Mouse (Mus musculus): ENCODE data around the gene Gm9913. TPM values are rescaled to one million over a fixed set of nuclear protein-coding genes. Genes with fewer than 3 reads are reported as not detected.

Gene Gm9913
- total and polyA plus RNA-seq, 3 experiments, result 0.21 to 0.29 (median 0.23) TPM

- 54% methylated on average over 4 of the region's 4 CpGs for WGBS
- Histone ChIP-seq H3K4me1 (ENCODE audit: control insufficient read depth, insufficient read depth, low read length) (peaks cover 29% of the 10 kb centered on the region), H3K9ac (ENCODE audit: low read depth, low read length) (no peak overlapping the region), H3K79me2 (replicated peaks; ENCODE audit: control insufficient read depth, insufficient read depth, low read length) (no peaks in the 10 kb centered on the region), H3K27me3 (ENCODE audit: control insufficient read depth, insufficient read depth, low read length) (no peaks in the 10 kb centered on the region), H3K4me3 (no peak overlapping the region), H3K36me3 (ENCODE audit: control insufficient read depth, insufficient read depth, low read length) (peaks cover 36% of the 10 kb centered on the region), H3K27ac (peak overlapping the region; percentile 89)
- intact Hi-C loops (cut with DNase I), result loop anchor here (2.0 kb wide), 1 partner anchor 33 kb away; the partner anchor contains the start of gene Gm9913
- DNase-seq, result no peak
- no peak for TF ChIP-seq EP300 (IDR thresholded peaks at IDR 0.05; ENCODE audit: insufficient read depth, low read depth, low read length)
- no peak for TF ChIP-seq CTCF (IDR thresholded peaks at IDR 0.05)
- no peak for TF ChIP-seq POLR2A (IDR thresholded peaks at IDR 0.05; ENCODE audit: insufficient read depth, low read depth, low read length)
These were observed 33.2 kb upstream of the Gm9913 start for GRCm38 (mm10) chr2:125471721-125472120.

GRCm38 (mm10) chr2:125473228-125473627 is 31.7 kb upstream of the Gm9913 start:
- DNase-seq, result no peak
- no peaks in the 10 kb centered on the region for H3K27me3 ChIP-seq (ENCODE audit: control insufficient read depth, insufficient read depth, low read length)
- 28% methylated on average over 2 of the region's 2 CpGs for WGBS
- no peak overlapping the region for H3K4me3 ChIP-seq
- H3K79me2 ChIP-seq (replicated peaks; ENCODE audit: control insufficient read depth, insufficient read depth, low read length), result no peaks in the 10 kb centered on the region
- TF ChIP-seq EP300 (IDR thresholded peaks at IDR 0.05; ENCODE audit: insufficient read depth, low read depth, low read length) (no peak), CTCF (IDR thresholded peaks at IDR 0.05) (no peak), POLR2A (IDR thresholded peaks at IDR 0.05; ENCODE audit: insufficient read depth, low read depth, low read length) (no peak)
- no peak overlapping the region for H3K9ac ChIP-seq (ENCODE audit: low read depth, low read length)
- H3K36me3 ChIP-seq (ENCODE audit: control insufficient read depth, insufficient read depth, low read length), result peaks cover 40% of the 10 kb centered on the region
- intact Hi-C loops (cut with DNase I), result no loop called here
- H3K27ac ChIP-seq, result peak overlapping the region; percentile 39
- H3K4me1 ChIP-seq (ENCODE audit: control insufficient read depth, insufficient read depth, low read length), result peaks cover 29% of the 10 kb centered on the region

- TF ChIP-seq CTCF (IDR thresholded peaks at IDR 0.05) (no peak), EP300 (IDR thresholded peaks at IDR 0.05; ENCODE audit: insufficient read depth, low read depth, low read length) (no peak), POLR2A (IDR thresholded peaks at IDR 0.05; ENCODE audit: insufficient read depth, low read depth, low read length) (no peak)
- H3K27me3 ChIP-seq (ENCODE audit: control insufficient read depth, insufficient read depth, low read length), result no peaks in the 10 kb centered on the region
- H3K4me3 ChIP-seq, result no peak overlapping the region
- peak overlapping the region; percentile 36 for H3K27ac ChIP-seq
- intact Hi-C loops (cut with DNase I), result no loop called here
- no peak overlapping the region for H3K9ac ChIP-seq (ENCODE audit: low read depth, low read length)
- WGBS, result 39% methylated on average over 5 of the region's 5 CpGs
- no peaks in the 10 kb centered on the region for H3K79me2 ChIP-seq (replicated peaks; ENCODE audit: control insufficient read depth, insufficient read depth, low read length)
- peaks cover 36% of the 10 kb centered on the region for H3K36me3 ChIP-seq (ENCODE audit: control insufficient read depth, insufficient read depth, low read length)
- peaks cover 26% of the 10 kb centered on the region for H3K4me1 ChIP-seq (ENCODE audit: control insufficient read depth, insufficient read depth, low read length)
- DNase-seq, result peak; percentile 29 to 52
These were observed 30.2 kb upstream of the Gm9913 start for GRCm38 (mm10) chr2:125474690-125475089.

GRCm38 (mm10) chr2:125476231-125476630 is 28.7 kb upstream of the Gm9913 start:
- H3K4me1 ChIP-seq (ENCODE audit: control insufficient read depth, insufficient read depth, low read length), result peaks cover 25% of the 10 kb centered on the region
- intact Hi-C loops (cut with DNase I), result no loop called here
- H3K27me3 ChIP-seq (ENCODE audit: control insufficient read depth, insufficient read depth, low read length), result no peaks in the 10 kb centered on the region
- TF ChIP-seq CTCF (IDR thresholded peaks at IDR 0.05), result no peak
- no peak for TF ChIP-seq EP300 (IDR thresholded peaks at IDR 0.05; ENCODE audit: insufficient read depth, low read depth, low read length)
- peaks cover 31% of the 10 kb centered on the region for H3K36me3 ChIP-seq (ENCODE audit: control insufficient read depth, insufficient read depth, low read length)
- peak; percentile 26 to 33 for DNase-seq
- 32% methylated on average over 3 of the region's 3 CpGs for WGBS
- H3K9ac ChIP-seq (ENCODE audit: low read depth, low read length), result no peak overlapping the region
- H3K27ac ChIP-seq, result peak overlapping the region; percentile 28
- H3K79me2 ChIP-seq (replicated peaks; ENCODE audit: control insufficient read depth, insufficient read depth, low read length), result no peaks in the 10 kb centered on the region
- H3K4me3 ChIP-seq, result no peak overlapping the region

- Histone ChIP-seq H3K27ac (peak overlapping the region; percentile 11; the same call in 1 of the 2 replicates), H3K27me3 (ENCODE audit: control insufficient read depth, insufficient read depth, low read length) (no peaks in the 10 kb centered on the region), H3K4me1 (ENCODE audit: control insufficient read depth, insufficient read depth, low read length) (peaks cover 27% of the 10 kb centered on the region), H3K36me3 (ENCODE audit: control insufficient read depth, insufficient read depth, low read length) (peaks cover 21% of the 10 kb centered on the region), H3K4me3 (no peak overlapping the region), H3K79me2 (replicated peaks; ENCODE audit: control insufficient read depth, insufficient read depth, low read length) (no peaks in the 10 kb centered on the region), H3K9ac (ENCODE audit: low read depth, low read length) (no peak overlapping the region)
- intact Hi-C loops (cut with DNase I), result no loop called here
- peak in 1 of 2 experiments; percentile 16 for DNase-seq
- WGBS, result 59% methylated on average over 3 of the region's 3 CpGs
- TF ChIP-seq EP300 (IDR thresholded peaks at IDR 0.05; ENCODE audit: insufficient read depth, low read depth, low read length), result no peak
- no peak for TF ChIP-seq CTCF (IDR thresholded peaks at IDR 0.05)
- TF ChIP-seq POLR2A (IDR thresholded peaks at IDR 0.05; ENCODE audit: insufficient read depth, low read depth, low read length), result no peak
These were observed 27.5 kb upstream of the Gm9913 start for GRCm38 (mm10) chr2:125477367-125477766.

- peak in 1 of 2 experiments; percentile 10 for DNase-seq
- H3K27me3 ChIP-seq (ENCODE audit: control insufficient read depth, insufficient read depth, low read length), result no peaks in the 10 kb centered on the region
- no peak overlapping the region for H3K9ac ChIP-seq (ENCODE audit: low read depth, low read length)
- peaks cover 21% of the 10 kb centered on the region for H3K36me3 ChIP-seq (ENCODE audit: control insufficient read depth, insufficient read depth, low read length)
- H3K27ac ChIP-seq, result peak overlapping the region; percentile 36; the same call in 1 of the 2 replicates
- WGBS, result 38% methylated on average over 4 of the region's 4 CpGs
- H3K79me2 ChIP-seq (replicated peaks; ENCODE audit: control insufficient read depth, insufficient read depth, low read length), result 0 out of 2 replicates have a peak, but pooled peaks cover 1% of the 10 kb centered on the region
- intact Hi-C loops (cut with DNase I), result no loop called here
- peaks cover 23% of the 10 kb centered on the region for H3K4me1 ChIP-seq (ENCODE audit: control insufficient read depth, insufficient read depth, low read length)
- TF ChIP-seq EP300 (IDR thresholded peaks at IDR 0.05; ENCODE audit: insufficient read depth, low read depth, low read length), result no peak
- TF ChIP-seq CTCF (IDR thresholded peaks at IDR 0.05), result no peak
- TF ChIP-seq POLR2A (IDR thresholded peaks at IDR 0.05; ENCODE audit: insufficient read depth, low read depth, low read length), result no peak
- H3K4me3 ChIP-seq, result no peak overlapping the region
These were observed 26.2 kb upstream of the Gm9913 start for GRCm38 (mm10) chr2:125478705-125479104.
